Mouse (Mus musculus) gastrocnemius, postnatal 14 days (tissue): ENCODE results near the gene Coro2a. TPM values are rescaled to one million over a fixed set of nuclear protein-coding genes. Genes with fewer than 3 reads are reported as not detected.

Experiments used
- DNase-seq: peaks from one replicate; pipeline ENCODE4 v3.0.0; 2021; ENCODE audit warnings: mixed read lengths
- intact Hi-C: fragments of 180-260 bp; cut with DNase I; formaldehyde crosslinking; loops from one replicate; pipeline ENCODE4 v1.15.1; 2025; ENCODE audit warnings: low total_unique reads
- total RNA-seq, 2 experiments: library from RNA; stranded (reverse); gene quantifications; 2 replicates each; pipeline ENCODE4 v1.2.3; 2021

The Coro2a gene
- total RNA-seq, 2 experiments from 2014 or later, result 0.27 to 0.66 TPM

- intact Hi-C loops, result no loop called here
- no peak for DNase-seq
Measured at GRCm38 (mm10) chr4:46565393-46565955, 36.5 kb downstream of the Coro2a start.

GRCm38 (mm10) chr4:46564247-46564646 lies 37.8 kb downstream of the Coro2a start:
- intact Hi-C loops, result no loop called here
- DNase-seq, result no peak

- DNase-seq, result peak; percentile 13
Measured at GRCm38 (mm10) chr4:46563847-46564246, 38.2 kb downstream of the Coro2a start.

GRCm38 (mm10) chr4:46562841-46563240 lies 39.2 kb downstream of the Coro2a start:
- DNase-seq, result no peak
- intact Hi-C loops, result no loop called here

More at GRCm38 (mm10) chr4:46563847-46564246, 38.2 kb downstream of the Coro2a start:
- intact Hi-C loops, result no loop called here

GRCm38 (mm10) chr4:46562037-46562436 lies 40.0 kb downstream of the Coro2a start:
- DNase-seq, result no peak
- intact Hi-C loops, result no loop called here

- DNase-seq, result no peak
- intact Hi-C loops, result no loop called here
Measured at GRCm38 (mm10) chr4:46560069-46560705, 41.8 kb downstream of the Coro2a start.

- DNase-seq, result no peak
- intact Hi-C loops, result no loop called here
Measured at GRCm38 (mm10) chr4:46558672-46559667, 43.0 kb downstream of the Coro2a start.

GRCm38 (mm10) chr4:46556933-46557332 lies 45.1 kb downstream of the Coro2a start:
- intact Hi-C loops, result no loop called here
- no peak for DNase-seq

GRCm38 (mm10) chr4:46555762-46556161 lies 46.2 kb downstream of the Coro2a start:
- DNase-seq, result no peak
- intact Hi-C loops, result no loop called here

- intact Hi-C loops, result no loop called here
- no peak for DNase-seq
Measured at GRCm38 (mm10) chr4:46554295-46555069, 47.5 kb downstream of the Coro2a start.

GRCm38 (mm10) chr4:46553864-46554263 lies 48.1 kb downstream of the Coro2a start:
- intact Hi-C loops, result no loop called here
- DNase-seq, result no peak

- DNase-seq, result no peak
- intact Hi-C loops, result no loop called here
Measured at GRCm38 (mm10) chr4:46550406-46550805, 51.6 kb downstream of the Coro2a start.

- no peak for DNase-seq
- intact Hi-C loops, result no loop called here
Measured at GRCm38 (mm10) chr4:46549979-46550378, 52.0 kb downstream of the Coro2a start.

- no peak for DNase-seq
- intact Hi-C loops, result no loop called here
Measured at GRCm38 (mm10) chr4:46546709-46547108, 55.3 kb downstream of the Coro2a start.

GRCm38 (mm10) chr4:46545498-46545897 lies 56.5 kb downstream of the Coro2a start:
- DNase-seq, result no peak
- intact Hi-C loops, result no loop called here

- intact Hi-C loops, result no loop called here
- DNase-seq, result no peak
Measured at GRCm38 (mm10) chr4:46544313-46544712, 57.7 kb downstream of the Coro2a start.

GRCm38 (mm10) chr4:46543366-46544050 lies 58.5 kb downstream of the Coro2a start:
- intact Hi-C loops, result no loop called here
- DNase-seq, result no peak

- no peak for DNase-seq
- intact Hi-C loops, result no loop called here
Measured at GRCm38 (mm10) chr4:46541707-46542106, 60.3 kb downstream of the Coro2a start.

- intact Hi-C loops, result no loop called here
Measured at GRCm38 (mm10) chr4:46539167-46539566, 62.8 kb downstream of the Coro2a start.

More at GRCm38 (mm10) chr4:46539167-46539566, 62.8 kb downstream of the Coro2a start:
- no peak for DNase-seq
